Mouse (Mus musculus): Measurements from ENCODE around the gene Mboat1. TPM values are rescaled to one million over a fixed set of nuclear protein-coding genes. Genes with fewer than 3 reads are reported as not detected.

The Mboat1 gene
- polyA plus RNA-seq, 1 experiment, result not detected

GRCm38 (mm10) chr13:30253636-30254264 is 117.5 kb downstream of the Mboat1 start:
- TF ChIP-seq GATA1 (IDR thresholded peaks at IDR 0.05; ENCODE audit: low read length), result no peak

GRCm38 (mm10) chr13:30254421-30254820 is 118.1 kb downstream of the Mboat1 start:
- TF ChIP-seq GATA1 (IDR thresholded peaks at IDR 0.05; ENCODE audit: low read length), result no peak

GRCm38 (mm10) chr13:30258802-30259201 is 122.5 kb downstream of the Mboat1 start:
- TF ChIP-seq GATA1 (IDR thresholded peaks at IDR 0.05; ENCODE audit: low read length), result no peak

- TF ChIP-seq GATA1 (IDR thresholded peaks at IDR 0.05; ENCODE audit: low read length), result no peak
Observed at GRCm38 (mm10) chr13:30259326-30259725, 123.0 kb downstream of the Mboat1 start.

GRCm38 (mm10) chr13:30259912-30260560 is 123.7 kb downstream of the Mboat1 start:
- no peak for TF ChIP-seq GATA1 (IDR thresholded peaks at IDR 0.05; ENCODE audit: low read length)

- TF ChIP-seq GATA1 (IDR thresholded peaks at IDR 0.05; ENCODE audit: low read length), result no peak
Observed at GRCm38 (mm10) chr13:30263681-30264080, 127.4 kb downstream of the Mboat1 start.

- no peak for TF ChIP-seq GATA1 (IDR thresholded peaks at IDR 0.05; ENCODE audit: low read length)
Observed at GRCm38 (mm10) chr13:30264303-30264702, 128.0 kb downstream of the Mboat1 start.

GRCm38 (mm10) chr13:30264765-30265164 is 128.5 kb downstream of the Mboat1 start:
- TF ChIP-seq GATA1 (IDR thresholded peaks at IDR 0.05; ENCODE audit: low read length), result no peak

GRCm38 (mm10) chr13:30266036-30266435 is 129.7 kb downstream of the Mboat1 start:
- no peak for TF ChIP-seq GATA1 (IDR thresholded peaks at IDR 0.05; ENCODE audit: low read length)

GRCm38 (mm10) chr13:30272040-30272686 is 135.9 kb downstream of the Mboat1 start:
- TF ChIP-seq GATA1 (IDR thresholded peaks at IDR 0.05; ENCODE audit: low read length), result no peak

Other genes starting within 250 kb of the Mboat1 start
- gene E2f3, start 150.4 kb upstream of the Mboat1 start, polyA plus RNA-seq (2012), result 16.9 and 20.8 TPM in 2 replicates
- gene Agtr1a, start 200.0 kb downstream of the Mboat1 start, polyA plus RNA-seq (2012), result not detected in 2 replicates